Mouse (Mus musculus): ENCODE data around the gene Rhbdd1.
A peak's percentile ranks its signal among the peaks of the same experiment; 100 is the strongest.

Gene Rhbdd1

GRCm38 (mm10) chr1:82316111-82316745 lies at the start of gene Rhbdd1:
TSS of gene Rhbdd1 (plus strand) at chr1:82316452.
- DNase-seq (ENCODE audit: low spot score) = peak; percentile 86

GRCm38 (mm10) chr1:82267547-82267946 lies 48.7 kb upstream of the Rhbdd1 start:
- no peak for DNase-seq (ENCODE audit: low spot score)

- DNase-seq (ENCODE audit: low spot score) = no peak
Measured at GRCm38 (mm10) chr1:82272231-82272630, 44.0 kb upstream of the Rhbdd1 start.

- DNase-seq (ENCODE audit: low spot score) = no peak
Measured at GRCm38 (mm10) chr1:82273529-82273928, 42.7 kb upstream of the Rhbdd1 start.

GRCm38 (mm10) chr1:82274361-82274760 lies 41.9 kb upstream of the Rhbdd1 start:
- no peak for DNase-seq (ENCODE audit: low spot score)

GRCm38 (mm10) chr1:82279768-82280167 lies 36.5 kb upstream of the Rhbdd1 start:
- no peak for DNase-seq (ENCODE audit: low spot score)

GRCm38 (mm10) chr1:82281823-82282222 lies 34.4 kb upstream of the Rhbdd1 start:
- DNase-seq (ENCODE audit: low spot score) = no peak

- peak; percentile 40 for DNase-seq (ENCODE audit: low spot score)
Measured at GRCm38 (mm10) chr1:82282992-82283611, 33.1 kb upstream of the Rhbdd1 start.

- DNase-seq (ENCODE audit: low spot score) = no peak
Measured at GRCm38 (mm10) chr1:82283901-82284301, 32.4 kb upstream of the Rhbdd1 start.

- DNase-seq (ENCODE audit: low spot score) = no peak
Measured at GRCm38 (mm10) chr1:82284403-82284802, 31.8 kb upstream of the Rhbdd1 start.

- DNase-seq (ENCODE audit: low spot score) = no peak
Measured at GRCm38 (mm10) chr1:82285461-82286189, 30.6 kb upstream of the Rhbdd1 start.

GRCm38 (mm10) chr1:82286190-82287051 lies 29.8 kb upstream of the Rhbdd1 start:
- DNase-seq (ENCODE audit: low spot score) = no peak

GRCm38 (mm10) chr1:82287052-82287775 lies 29.0 kb upstream of the Rhbdd1 start:
- no peak for DNase-seq (ENCODE audit: low spot score)

- DNase-seq (ENCODE audit: low spot score) = no peak
Measured at GRCm38 (mm10) chr1:82287776-82288325, 28.4 kb upstream of the Rhbdd1 start.

GRCm38 (mm10) chr1:82288421-82288990 lies 27.7 kb upstream of the Rhbdd1 start:
- no peak for DNase-seq (ENCODE audit: low spot score)

GRCm38 (mm10) chr1:82289116-82289989 lies 26.9 kb upstream of the Rhbdd1 start:
- no peak for DNase-seq (ENCODE audit: low spot score)

GRCm38 (mm10) chr1:82289990-82290681 lies 26.1 kb upstream of the Rhbdd1 start:
- no peak for DNase-seq (ENCODE audit: low spot score)

GRCm38 (mm10) chr1:82290723-82291150 lies 25.5 kb upstream of the Rhbdd1 start:
- DNase-seq (ENCODE audit: low spot score) = no peak

- no peak for DNase-seq (ENCODE audit: low spot score)
Measured at GRCm38 (mm10) chr1:82291151-82291797, 25.0 kb upstream of the Rhbdd1 start, which contains the start of gene Irs1. TSS of gene Irs1 (minus strand) at chr1:82291416.
